Mouse (Mus musculus) limb, embryonic 13.5 days (tissue): ENCODE results near the gene Crx. TPM values are rescaled to one million over a fixed set of nuclear protein-coding genes. Genes with fewer than 3 reads are reported as not detected.
A peak's percentile ranks its signal among the peaks of the same experiment; 100 is the strongest.
"Not testable (repeated sequence)": the region's sequence is repeated elsewhere in the genome, so short reads cannot be mapped to it uniquely, and the experiment has no call there.

ENCODE experiments used
- ATAC-seq: fragments of 200-750 bp; cut with Nextera tagmentation; 2 replicates; pipeline ENCODE4 v1.8.0; 2017; ENCODE audit warnings: low read depth, moderate number of reproducible peaks, moderate TSS enrichment; ENCODE audit not compliant: low FRiP score
- H3K27ac ChIP-seq: fragments of 300-500 bp; sonication (generic); 2 replicates; pipeline ENCODE4 v1.5.1; 2015; ENCODE audit warnings: inconsistent platforms, mild to moderate bottlenecking, moderate library complexity
- H3K27me3 ChIP-seq: fragments of 300-500 bp; sonication (generic); 2 replicates; pipeline ENCODE4 v1.6.1; 2015; ENCODE audit warnings: mild to moderate bottlenecking, inconsistent platforms
- H3K36me3 ChIP-seq: fragments of 300-500 bp; sonication (generic); 2 replicates; pipeline ENCODE4 v1.6.1; 2015; ENCODE audit warnings: inconsistent platforms, mild to moderate bottlenecking, moderate library complexity
- H3K4me1 ChIP-seq: fragments of 300-500 bp; sonication (generic); 2 replicates; pipeline ENCODE4 v1.6.1; 2015; ENCODE audit warnings: inconsistent platforms
- H3K4me2 ChIP-seq: fragments of 300-500 bp; sonication (generic); replicated peaks from 2 replicates; pipeline ENCODE4 v1.6.1; 2015; ENCODE audit warnings: inconsistent platforms, mild to moderate bottlenecking, moderate library complexity
- H3K4me3 ChIP-seq: fragments of 300-500 bp; sonication (generic); 2 replicates; pipeline ENCODE4 v1.5.1; 2015; ENCODE audit warnings: moderate library complexity, mild to moderate bottlenecking, inconsistent platforms
- H3K9ac ChIP-seq: fragments of 300-500 bp; sonication (generic); 2 replicates; pipeline ENCODE4 v1.6.1; 2015; ENCODE audit warnings: mild to moderate bottlenecking, inconsistent platforms
- H3K9me3 ChIP-seq: fragments of 300-500 bp; sonication (generic); 2 replicates; pipeline ENCODE4 v1.6.1; 2016; ENCODE audit warnings: inconsistent platforms
- WGBS: fragments of 180-500 bp; shearing (Covaris S2); methylation state at CpG from one replicate; pipeline ENCODE4 v1.1.7; 2015; 5-methylcytosine and 5-hydroxymethylcytosine counted together
- polyA plus RNA-seq: library from polyadenylated mRNA; unstranded; fragments of >200 nt; fragmentation: Nextera tagmentation; extraction: Ambion mirVana; gene quantifications from 2 replicates; pipeline ENCODE4 v1.2.1, GENCODE M21; 2015

Crx gene
- polyA plus RNA-seq = not detected in 2 replicates

GRCm38 (mm10) chr7:15879756-15880155, at the start of gene Crx:
Gene Crx, minus strand, starts transcription at chr7:15879968.
- Histone ChIP-seq H3K4me3 (no peak within 1 kb of the TSS), H3K4me2 (no peak within 1 kb of the TSS), H3K27me3 (no peaks in the 10 kb centered on the region), H3K9ac (no peak within 1 kb of the TSS), H3K36me3 (no peaks in the 10 kb centered on the region), H3K9me3 (no peaks in the 10 kb centered on the region), H3K27ac (no peak within 1 kb of the TSS), H3K4me1 (no peaks in the 10 kb centered on the region)
- no peak for ATAC-seq
- WGBS = 31% methylated on average over 4 of the region's 4 CpGs

- Histone ChIP-seq H3K9ac (peak within 1 kb of the TSS; percentile 80), H3K36me3 (peaks cover 30% of the 10 kb centered on the region), H3K4me3 (peak within 1 kb of the TSS; percentile 77), H3K27me3 (no peaks in the 10 kb centered on the region), H3K4me2 (peak within 1 kb of the TSS; percentile 76), H3K9me3 (no peaks in the 10 kb centered on the region), H3K27ac (peak within 1 kb of the TSS; percentile 81), H3K4me1 (peaks cover 24% of the 10 kb centered on the region)
- under 1% methylated on average over 33 of the region's 33 CpGs for WGBS
- peak; percentile 97 for ATAC-seq
Measured at GRCm38 (mm10) chr7:15922220-15922773, 42.5 kb upstream of the Crx start, which contains the start of gene Selenow. Gene Selenow, minus strand, starts transcription at chr7:15922402.

- Histone ChIP-seq H3K36me3 (peaks cover 35% of the 10 kb centered on the region), H3K27me3 (no peaks in the 10 kb centered on the region), H3K4me3 (peak overlapping the region; percentile 77), H3K9me3 (no peaks in the 10 kb centered on the region), H3K4me2 (peak overlapping the region; percentile 76), H3K27ac (peak overlapping the region; percentile 81), H3K4me1 (peaks cover 24% of the 10 kb centered on the region), H3K9ac (peak overlapping the region; percentile 80)
- WGBS = 0% methylated on average over 10 of the region's 10 CpGs
- ATAC-seq = peak; percentile 46
Measured at GRCm38 (mm10) chr7:15921796-15922195, 42.0 kb upstream of the Crx start.

GRCm38 (mm10) chr7:15920645-15921190, 41.0 kb upstream of the Crx start:
- H3K4me2 ChIP-seq = peak overlapping the region; percentile 76
- H3K9me3 ChIP-seq = no peaks in the 10 kb centered on the region
- ATAC-seq = no peak
- WGBS = 88% methylated on average over 6 of the region's 6 CpGs
- H3K27ac ChIP-seq = no peak overlapping the region
- H3K4me1 ChIP-seq = peaks cover 24% of the 10 kb centered on the region
- H3K27me3 ChIP-seq = no peaks in the 10 kb centered on the region
- peak overlapping the region; percentile 80 for H3K9ac ChIP-seq
- peak overlapping the region; percentile 77 for H3K4me3 ChIP-seq
- H3K36me3 ChIP-seq = peaks cover 39% of the 10 kb centered on the region

- Histone ChIP-seq H3K27me3 (no peaks in the 10 kb centered on the region), H3K27ac (no peak overlapping the region), H3K36me3 (peaks cover 39% of the 10 kb centered on the region), H3K9me3 (no peaks in the 10 kb centered on the region), H3K4me3 (peak overlapping the region; percentile 77), H3K4me2 (peak overlapping the region; percentile 76), H3K9ac (no peak overlapping the region), H3K4me1 (peaks cover 24% of the 10 kb centered on the region)
- ATAC-seq = no peak
- WGBS = 95% methylated on average over 9 of the region's 9 CpGs
Measured at GRCm38 (mm10) chr7:15919947-15920346, 40.2 kb upstream of the Crx start.

GRCm38 (mm10) chr7:15918371-15918770, 38.6 kb upstream of the Crx start:
- no peak overlapping the region for H3K9ac ChIP-seq
- no peak overlapping the region for H3K4me2 ChIP-seq
- no peaks in the 10 kb centered on the region for H3K27me3 ChIP-seq
- no peak for ATAC-seq
- peaks cover 24% of the 10 kb centered on the region for H3K4me1 ChIP-seq
- H3K9me3 ChIP-seq = no peaks in the 10 kb centered on the region
- H3K36me3 ChIP-seq = peaks cover 39% of the 10 kb centered on the region
- H3K27ac ChIP-seq = no peak overlapping the region
- no peak overlapping the region for H3K4me3 ChIP-seq

GRCm38 (mm10) chr7:15916996-15917395, 37.2 kb upstream of the Crx start:
- H3K4me3 ChIP-seq = no peak overlapping the region
- no peak overlapping the region for H3K27ac ChIP-seq
- H3K4me1 ChIP-seq = peaks cover 18% of the 10 kb centered on the region
- H3K27me3 ChIP-seq = no peaks in the 10 kb centered on the region
- no peak overlapping the region for H3K4me2 ChIP-seq
- peaks cover 39% of the 10 kb centered on the region for H3K36me3 ChIP-seq
- ATAC-seq = no peak
- no peaks in the 10 kb centered on the region for H3K9me3 ChIP-seq
- no peak overlapping the region for H3K9ac ChIP-seq
- WGBS = 76% methylated on average over 4 of the region's 4 CpGs

- H3K4me1 ChIP-seq = peaks cover 16% of the 10 kb centered on the region
- WGBS = 69% methylated on average over 3 of the region's 3 CpGs
Measured at GRCm38 (mm10) chr7:15916134-15916723, 36.5 kb upstream of the Crx start.

GRCm38 (mm10) chr7:15915695-15916094, 35.9 kb upstream of the Crx start:
- not testable (repeated sequence) for H3K4me2 ChIP-seq, H3K9ac ChIP-seq, H3K9me3 ChIP-seq, H3K27ac ChIP-seq, H3K4me3 ChIP-seq, H3K27me3 ChIP-seq, ATAC-seq
- 88% methylated on average over 4 of the region's 4 CpGs for WGBS
- peaks cover 39% of the 10 kb centered on the region for H3K36me3 ChIP-seq
- peaks cover 10% of the 10 kb centered on the region for H3K4me1 ChIP-seq

More at GRCm38 (mm10) chr7:15916134-15916723, 36.5 kb upstream of the Crx start:
- Histone ChIP-seq H3K9me3 (no peaks in the 10 kb centered on the region), H3K27ac (no peak overlapping the region), H3K9ac (no peak overlapping the region), H3K36me3 (peaks cover 39% of the 10 kb centered on the region), H3K27me3 (no peaks in the 10 kb centered on the region), H3K4me3 (no peak overlapping the region), H3K4me2 (no peak overlapping the region)
- no peak for ATAC-seq

GRCm38 (mm10) chr7:15914751-15915150, 35.0 kb upstream of the Crx start:
- H3K36me3 ChIP-seq = peaks cover 32% of the 10 kb centered on the region
- no peak overlapping the region for H3K4me2 ChIP-seq
- no peak overlapping the region for H3K9ac ChIP-seq
- no peaks in the 10 kb centered on the region for H3K27me3 ChIP-seq
- no peak overlapping the region for H3K4me3 ChIP-seq
- no peak overlapping the region for H3K27ac ChIP-seq
- ATAC-seq = no peak
- WGBS = 81% methylated on average over 2 of the region's 2 CpGs
- H3K9me3 ChIP-seq = no peaks in the 10 kb centered on the region
- 0 out of 2 replicates have a peak, but pooled peaks cover under 1% of the 10 kb centered on the region for H3K4me1 ChIP-seq

GRCm38 (mm10) chr7:15914252-15914651, 34.5 kb upstream of the Crx start:
- Histone ChIP-seq H3K27ac (no peak overlapping the region), H3K4me3 (no peak overlapping the region)
- 52% methylated on average over 2 of the region's 2 CpGs for WGBS

GRCm38 (mm10) chr7:15912183-15912582, 32.4 kb upstream of the Crx start:
- WGBS = under 1% methylated on average over 4 of the region's 4 CpGs
- H3K27me3 ChIP-seq = no peaks in the 10 kb centered on the region
- H3K4me1 ChIP-seq = no peaks in the 10 kb centered on the region
- ATAC-seq = peak; percentile 58
- no peaks in the 10 kb centered on the region for H3K9me3 ChIP-seq
- H3K36me3 ChIP-seq = peaks cover 8% of the 10 kb centered on the region
- H3K4me3 ChIP-seq = no peak overlapping the region
- H3K4me2 ChIP-seq = no peak overlapping the region
- H3K9ac ChIP-seq = no peak overlapping the region
- no peak overlapping the region for H3K27ac ChIP-seq

More at GRCm38 (mm10) chr7:15914252-15914651, 34.5 kb upstream of the Crx start:
- Histone ChIP-seq H3K9ac (no peak overlapping the region), H3K36me3 (peaks cover 27% of the 10 kb centered on the region), H3K4me1 (no peaks in the 10 kb centered on the region), H3K9me3 (no peaks in the 10 kb centered on the region), H3K4me2 (no peak overlapping the region), H3K27me3 (no peaks in the 10 kb centered on the region)
- ATAC-seq = no peak
